Mouse (Mus musculus): ENCODE results near the gene Zdhhc11.

- TF ChIP-seq CTCF (IDR thresholded peaks at IDR 0.05; ENCODE audit: low read depth, low read length) (no peak), POLR2A (IDR thresholded peaks at IDR 0.05; ENCODE audit: borderline replicate concordance, low read depth, low read length) (no peak)
These were observed 31.4 kb upstream of the Zdhhc11 start for GRCm38 (mm10) chr13:73932201-73932600.

Measured in bone marrow macrophage, adult 2 months (primary cell).